Mouse (Mus musculus): ENCODE data around the gene Xrcc4. TPM values are rescaled to one million over a fixed set of nuclear protein-coding genes. Genes with fewer than 3 reads are reported as not detected.

Xrcc4 gene
- total and polyA plus RNA-seq, 3 experiments, result 0.66 to 23.9 (median 17.8) TPM

DNA sequence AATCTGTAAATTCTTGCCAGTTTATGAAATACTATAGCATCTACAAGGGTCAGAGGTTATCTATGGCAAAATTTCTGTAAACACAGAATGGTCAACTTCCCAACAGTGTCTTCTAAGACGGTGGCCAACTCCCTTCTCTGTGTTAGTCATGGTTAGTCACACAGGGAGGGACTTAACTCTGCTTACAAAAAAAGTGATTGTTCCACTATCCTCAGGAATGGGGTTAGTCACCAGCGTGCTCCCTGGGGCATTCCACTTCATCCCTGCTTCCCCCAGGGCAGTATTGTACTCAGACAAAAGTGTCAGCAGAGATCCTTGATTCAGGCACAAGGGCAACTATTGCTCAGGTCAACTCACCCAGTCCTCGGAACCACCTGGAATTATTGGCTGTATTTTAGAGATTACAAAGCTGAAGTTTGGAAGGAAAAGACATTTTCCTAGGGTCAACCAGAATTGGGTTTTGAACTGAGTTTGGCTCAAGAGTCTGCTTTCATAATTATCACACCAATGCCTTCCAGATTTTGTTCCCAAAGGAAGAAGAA, 260.9 kb downstream of the Xrcc4 start:
- ATAC-seq (ENCODE audit: extremely low read depth, insufficient number of reproducible peaks, low FRiP score, poor library complexity, severe bottlenecking), result no peak
- TF ChIP-seq GATA1 (IDR thresholded peaks at IDR 0.05; ENCODE audit: borderline replicate concordance, low read length), result no peak
- no peak for TF ChIP-seq CTCF (IDR thresholded peaks at IDR 0.05; ENCODE audit: low read depth, low read length)
- TF ChIP-seq GATA2 (IDR thresholded peaks at IDR 0.05; ENCODE audit: borderline replicate concordance, low read depth, low read length), result no peak
- no peak for TF ChIP-seq TAL1 (conservative IDR thresholded peaks at IDR 0.05; ENCODE audit: low read depth, low read length)
- TF ChIP-seq POLR2AphosphoS5 (IDR thresholded peaks at IDR 0.05; ENCODE audit: insufficient replicate concordance, low read depth, low read length), result no peak
- H3K4me1 ChIP-seq (ENCODE audit: insufficient read depth, low read depth, low read length), result no peaks in the 10 kb centered on the region

GRCm38 (mm10) chr13:89827838-89828237, 261.6 kb downstream of the Xrcc4 start:
- DNase-seq (ENCODE audit: low spot score) (no peak), ATAC-seq (ENCODE audit: extremely low read depth, insufficient number of reproducible peaks, low FRiP score, poor library complexity, severe bottlenecking) (no peak)
- Histone ChIP-seq H3K9me3 (replicated peaks) (no peaks in the 10 kb centered on the region), H3K4me1 (ENCODE audit: insufficient read depth, low read depth, low read length) (no peaks in the 10 kb centered on the region), H3K36me3 (replicated peaks) (no peaks in the 10 kb centered on the region), H3K4me3 (ENCODE audit: low read depth, low read length) (no peak overlapping the region), H3K27me3 (ENCODE audit: insufficient read depth, low read length) (no peaks in the 10 kb centered on the region)
- TF ChIP-seq POLR2AphosphoS5 (IDR thresholded peaks at IDR 0.05; ENCODE audit: insufficient replicate concordance, low read depth, low read length), result no peak

More for the DNA sequence above, 260.9 kb downstream of the Xrcc4 start:
- no peaks in the 10 kb centered on the region for H3K36me3 ChIP-seq (replicated peaks)
- H3K9me3 ChIP-seq (replicated peaks), result no peaks in the 10 kb centered on the region
- no peaks in the 10 kb centered on the region for H3K27me3 ChIP-seq (ENCODE audit: insufficient read depth, low read length)
- no peak overlapping the region for H3K4me3 ChIP-seq (ENCODE audit: low read depth, low read length)
- no peak for DNase-seq (ENCODE audit: low spot score)

DNA sequence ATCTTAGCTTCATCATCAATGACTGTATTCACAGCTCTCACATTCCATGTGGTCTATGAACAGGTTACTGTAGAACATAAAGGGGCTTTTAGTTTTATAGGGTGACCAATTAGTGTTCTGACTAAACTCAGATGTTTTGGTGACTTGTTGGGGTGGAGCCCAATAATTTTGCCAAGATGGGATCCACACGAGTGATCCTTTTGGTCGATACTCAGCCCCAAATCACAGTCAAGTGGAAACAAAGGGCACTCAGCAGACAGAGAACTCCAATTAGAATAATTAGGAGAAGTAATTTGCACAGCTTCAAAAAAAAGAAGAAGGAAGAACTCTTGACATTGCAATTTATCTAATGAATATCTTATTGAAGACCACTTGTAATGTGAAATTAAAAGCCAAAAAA, 274.9 kb downstream of the Xrcc4 start:
- no peak for ATAC-seq (ENCODE audit: extremely low read depth, insufficient number of reproducible peaks, low FRiP score, poor library complexity, severe bottlenecking)
- H3K4me1 ChIP-seq (ENCODE audit: insufficient read depth, low read depth, low read length), result no peaks in the 10 kb centered on the region
- TF ChIP-seq TAL1 (conservative IDR thresholded peaks at IDR 0.05; ENCODE audit: low read depth, low read length), result no peak
- no peak for DNase-seq (ENCODE audit: low spot score)
- H3K36me3 ChIP-seq (replicated peaks), result no peaks in the 10 kb centered on the region
- H3K27me3 ChIP-seq (ENCODE audit: insufficient read depth, low read length), result no peaks in the 10 kb centered on the region
- no peak overlapping the region for H3K4me3 ChIP-seq (ENCODE audit: low read depth, low read length)
- no peaks in the 10 kb centered on the region for H3K9me3 ChIP-seq (replicated peaks)

GRCm38 (mm10) chr13:89812169-89812568, 277.2 kb downstream of the Xrcc4 start:
- TF ChIP-seq GATA2 (IDR thresholded peaks at IDR 0.05; ENCODE audit: borderline replicate concordance, low read depth, low read length) (no peak), TAL1 (conservative IDR thresholded peaks at IDR 0.05; ENCODE audit: low read depth, low read length) (no peak), POLR2AphosphoS5 (IDR thresholded peaks at IDR 0.05; ENCODE audit: insufficient replicate concordance, low read depth, low read length) (no peak), GATA1 (IDR thresholded peaks at IDR 0.05; ENCODE audit: borderline replicate concordance, low read length) (no peak), CTCF (IDR thresholded peaks at IDR 0.05; ENCODE audit: low read depth, low read length) (no peak)
- DNase-seq (ENCODE audit: low spot score), result no peak
- Histone ChIP-seq H3K27me3 (ENCODE audit: insufficient read depth, low read length) (no peaks in the 10 kb centered on the region), H3K9me3 (replicated peaks) (no peaks in the 10 kb centered on the region), H3K4me1 (ENCODE audit: insufficient read depth, low read depth, low read length) (no peaks in the 10 kb centered on the region), H3K36me3 (replicated peaks) (no peaks in the 10 kb centered on the region), H3K4me3 (ENCODE audit: low read depth, low read length) (no peak overlapping the region)
- ATAC-seq (ENCODE audit: extremely low read depth, insufficient number of reproducible peaks, low FRiP score, poor library complexity, severe bottlenecking), result no peak

GRCm38 (mm10) chr13:89809024-89809423, 280.4 kb downstream of the Xrcc4 start:
- DNase-seq (ENCODE audit: low spot score) (no peak), ATAC-seq (ENCODE audit: extremely low read depth, insufficient number of reproducible peaks, low FRiP score, poor library complexity, severe bottlenecking) (no peak)
- no peaks in the 10 kb centered on the region for H3K9me3 ChIP-seq (replicated peaks)
- no peak overlapping the region for H3K4me3 ChIP-seq (ENCODE audit: low read depth, low read length)
- H3K36me3 ChIP-seq (replicated peaks), result no peaks in the 10 kb centered on the region
- H3K4me1 ChIP-seq (ENCODE audit: insufficient read depth, low read depth, low read length), result no peaks in the 10 kb centered on the region
- no peak for TF ChIP-seq GATA2 (IDR thresholded peaks at IDR 0.05; ENCODE audit: borderline replicate concordance, low read depth, low read length)
- TF ChIP-seq GATA1 (IDR thresholded peaks at IDR 0.05; ENCODE audit: borderline replicate concordance, low read length), result no peak
- no peak for TF ChIP-seq TAL1 (conservative IDR thresholded peaks at IDR 0.05; ENCODE audit: low read depth, low read length)
- TF ChIP-seq CTCF (IDR thresholded peaks at IDR 0.05; ENCODE audit: low read depth, low read length), result no peak
- no peak for TF ChIP-seq POLR2AphosphoS5 (IDR thresholded peaks at IDR 0.05; ENCODE audit: insufficient replicate concordance, low read depth, low read length)
- H3K27me3 ChIP-seq (ENCODE audit: insufficient read depth, low read length), result no peaks in the 10 kb centered on the region

- no peaks in the 10 kb centered on the region for H3K9me3 ChIP-seq (replicated peaks)
- TF ChIP-seq TAL1 (conservative IDR thresholded peaks at IDR 0.05; ENCODE audit: low read depth, low read length) (no peak), GATA1 (IDR thresholded peaks at IDR 0.05; ENCODE audit: borderline replicate concordance, low read length) (no peak), POLR2AphosphoS5 (IDR thresholded peaks at IDR 0.05; ENCODE audit: insufficient replicate concordance, low read depth, low read length) (no peak), CTCF (IDR thresholded peaks at IDR 0.05; ENCODE audit: low read depth, low read length) (no peak), GATA2 (IDR thresholded peaks at IDR 0.05; ENCODE audit: borderline replicate concordance, low read depth, low read length) (no peak)
- no peak overlapping the region for H3K4me3 ChIP-seq (ENCODE audit: low read depth, low read length)
- no peaks in the 10 kb centered on the region for H3K27me3 ChIP-seq (ENCODE audit: insufficient read depth, low read length)
- H3K36me3 ChIP-seq (replicated peaks), result no peaks in the 10 kb centered on the region
- ATAC-seq (ENCODE audit: extremely low read depth, insufficient number of reproducible peaks, low FRiP score, poor library complexity, severe bottlenecking) (no peak), DNase-seq (ENCODE audit: low spot score) (no peak)
- no peaks in the 10 kb centered on the region for H3K4me1 ChIP-seq (ENCODE audit: insufficient read depth, low read depth, low read length)
These were observed 287.5 kb downstream of the Xrcc4 start for GRCm38 (mm10) chr13:89801901-89802300.

DNA sequence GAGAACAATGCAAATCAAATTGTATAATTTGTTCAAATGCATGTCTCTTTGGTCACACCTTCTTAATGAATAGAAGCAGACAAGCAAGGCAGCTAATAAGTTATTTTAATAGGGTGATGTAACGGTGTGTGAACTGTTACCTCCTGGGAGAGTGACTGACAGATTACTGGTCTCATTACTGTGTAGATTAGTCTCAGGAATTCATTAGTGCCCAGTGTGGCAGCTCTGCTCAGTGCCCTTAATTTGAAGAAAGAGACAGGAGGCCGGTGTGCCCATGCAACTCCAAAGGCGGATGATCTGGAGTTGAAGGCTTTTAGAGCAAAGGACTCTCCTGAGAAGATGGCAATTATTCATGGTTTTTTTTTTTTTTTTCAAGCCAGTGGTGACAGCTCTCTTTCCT, 291.7 kb downstream of the Xrcc4 start:
- no peaks in the 10 kb centered on the region for H3K36me3 ChIP-seq (replicated peaks)
- no peaks in the 10 kb centered on the region for H3K9me3 ChIP-seq (replicated peaks)
- TF ChIP-seq GATA1 (IDR thresholded peaks at IDR 0.05; ENCODE audit: borderline replicate concordance, low read length) (no peak), POLR2AphosphoS5 (IDR thresholded peaks at IDR 0.05; ENCODE audit: insufficient replicate concordance, low read depth, low read length) (no peak), GATA2 (IDR thresholded peaks at IDR 0.05; ENCODE audit: borderline replicate concordance, low read depth, low read length) (no peak), CTCF (IDR thresholded peaks at IDR 0.05; ENCODE audit: low read depth, low read length) (no peak), TAL1 (conservative IDR thresholded peaks at IDR 0.05; ENCODE audit: low read depth, low read length) (no peak)
- H3K4me1 ChIP-seq (ENCODE audit: insufficient read depth, low read depth, low read length), result no peaks in the 10 kb centered on the region
- no peak for DNase-seq (ENCODE audit: low spot score)
- no peak overlapping the region for H3K4me3 ChIP-seq (ENCODE audit: low read depth, low read length)
- H3K27me3 ChIP-seq (ENCODE audit: insufficient read depth, low read length), result no peaks in the 10 kb centered on the region
- no peak for ATAC-seq (ENCODE audit: extremely low read depth, insufficient number of reproducible peaks, low FRiP score, poor library complexity, severe bottlenecking)

All from G1E (cell line).